Mouse (Mus musculus) cerebellum, postnatal 4 days (tissue): ENCODE measurements around the gene Zbtb21.
"Not testable (repeated sequence)": the region's sequence is repeated elsewhere in the genome, so short reads cannot be mapped to it uniquely, and the experiment has no call there.

Source experiments
- DNase-seq, 2 experiments: peaks; one replicate each; pipeline ENCODE4 v3.0.0; 2022; ENCODE audit warnings: low spot score in 2 of 2, mixed read lengths in 1 of 2

The Zbtb21 gene

DNA sequence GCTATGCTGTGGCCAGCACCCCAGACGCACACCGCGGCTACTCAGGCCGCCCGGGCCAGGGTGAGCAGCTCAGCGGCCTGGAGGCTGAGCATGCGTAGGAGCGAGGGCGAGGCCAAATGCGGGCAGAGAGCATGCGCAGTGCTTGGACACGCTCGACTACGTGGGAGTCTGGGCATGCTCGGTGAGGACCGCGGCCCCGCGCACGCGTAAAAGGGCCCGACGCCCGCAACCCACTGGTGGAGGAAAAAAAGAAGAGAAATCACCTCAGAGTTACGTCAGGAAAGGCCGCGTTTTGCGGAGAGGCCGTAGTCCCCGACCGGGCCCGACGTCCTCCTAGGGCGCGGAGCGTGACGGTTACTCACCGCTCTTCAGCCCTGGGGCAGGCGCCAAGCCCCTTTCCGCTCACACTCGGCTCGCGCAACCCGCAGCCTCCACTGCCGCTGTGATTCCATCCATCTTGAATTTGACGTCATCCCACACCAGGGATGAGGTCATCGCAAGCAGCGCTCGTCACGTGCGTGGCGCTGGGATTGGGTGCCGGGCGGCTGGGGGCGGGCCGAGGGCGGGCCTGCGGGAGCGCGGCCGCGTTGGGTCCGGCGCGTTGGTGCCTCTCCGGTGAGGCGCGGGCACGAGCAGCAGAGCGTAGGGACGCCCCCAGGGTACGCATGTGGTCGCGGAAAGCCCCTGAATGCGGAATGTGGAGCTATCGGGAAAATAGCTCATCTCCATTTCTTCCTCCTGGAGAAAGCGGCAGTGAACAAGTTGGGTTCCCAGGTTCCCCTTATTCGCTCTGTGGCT, at the start of gene Zbtb21, which contains the start of gene C2cd2:
Zbtb21 (minus strand) TSS at position 472 of the 798 bp plus-strand sequence.
C2cd2 (minus strand) TSS at position 448 of the 798 bp plus-strand sequence.
- DNase-seq = peak; percentile 94 to 96

DNA sequence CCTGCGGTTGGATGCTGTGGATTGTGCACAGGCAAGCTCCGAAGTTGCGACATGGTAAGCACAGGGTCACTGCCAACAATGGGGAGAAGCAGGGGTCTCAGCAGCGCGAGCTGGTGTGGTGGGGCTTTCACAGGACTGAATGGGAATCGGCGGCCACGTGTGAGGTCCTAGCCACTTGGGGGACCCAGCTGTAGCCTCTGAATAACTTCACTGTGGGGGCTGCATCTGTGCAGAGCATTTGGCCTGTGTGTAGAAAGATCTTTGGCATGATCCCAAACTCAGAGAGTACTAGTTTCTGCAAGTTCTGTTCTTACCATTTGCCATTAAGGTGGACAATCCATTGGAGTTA, 34.9 kb upstream of the Zbtb21 start:
- not testable (repeated sequence) for DNase-seq

DNA sequence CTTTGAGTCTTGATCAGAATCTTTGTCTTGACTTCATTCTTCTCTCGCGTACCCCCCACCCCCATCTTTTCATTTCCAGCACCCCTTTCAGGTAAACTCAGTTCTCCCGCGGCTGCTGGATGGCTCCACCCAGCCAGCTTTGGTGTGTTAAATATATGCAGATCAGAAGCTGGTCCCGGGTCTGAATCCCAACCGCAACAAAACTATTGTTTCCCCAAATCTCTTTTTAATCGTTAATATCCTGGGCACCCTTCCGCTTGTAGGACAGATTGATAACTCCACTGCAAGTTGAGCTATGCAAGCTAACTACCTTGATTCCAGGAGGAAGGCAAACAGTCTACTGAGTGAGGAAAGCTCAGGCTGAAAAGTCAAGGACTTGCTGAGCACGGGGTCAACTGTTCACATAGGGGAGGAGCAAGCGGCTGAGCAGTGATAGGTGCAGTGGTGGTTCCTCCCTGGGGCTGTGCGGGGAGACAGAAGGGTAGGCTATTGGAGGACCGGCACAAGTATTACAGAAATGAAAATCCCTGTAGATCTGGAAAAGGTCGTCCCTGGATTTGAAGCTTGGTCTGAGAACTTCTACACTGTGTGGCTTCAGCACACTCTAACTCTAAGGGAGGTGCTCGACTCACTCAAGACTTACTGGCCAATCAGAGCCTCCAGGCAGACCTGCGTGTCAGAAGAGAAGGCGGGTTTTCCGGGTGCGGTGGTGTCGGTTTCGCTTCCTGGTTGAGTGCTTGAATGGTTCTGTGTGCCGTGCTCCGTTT, 34.4 kb upstream of the Zbtb21 start, which contains the start of gene B230307C23Rik:
B230307C23Rik (plus strand) TSS at position 700 of the 767 bp plus-strand sequence.
- peak; percentile 53 to 63 for DNase-seq

DNA sequence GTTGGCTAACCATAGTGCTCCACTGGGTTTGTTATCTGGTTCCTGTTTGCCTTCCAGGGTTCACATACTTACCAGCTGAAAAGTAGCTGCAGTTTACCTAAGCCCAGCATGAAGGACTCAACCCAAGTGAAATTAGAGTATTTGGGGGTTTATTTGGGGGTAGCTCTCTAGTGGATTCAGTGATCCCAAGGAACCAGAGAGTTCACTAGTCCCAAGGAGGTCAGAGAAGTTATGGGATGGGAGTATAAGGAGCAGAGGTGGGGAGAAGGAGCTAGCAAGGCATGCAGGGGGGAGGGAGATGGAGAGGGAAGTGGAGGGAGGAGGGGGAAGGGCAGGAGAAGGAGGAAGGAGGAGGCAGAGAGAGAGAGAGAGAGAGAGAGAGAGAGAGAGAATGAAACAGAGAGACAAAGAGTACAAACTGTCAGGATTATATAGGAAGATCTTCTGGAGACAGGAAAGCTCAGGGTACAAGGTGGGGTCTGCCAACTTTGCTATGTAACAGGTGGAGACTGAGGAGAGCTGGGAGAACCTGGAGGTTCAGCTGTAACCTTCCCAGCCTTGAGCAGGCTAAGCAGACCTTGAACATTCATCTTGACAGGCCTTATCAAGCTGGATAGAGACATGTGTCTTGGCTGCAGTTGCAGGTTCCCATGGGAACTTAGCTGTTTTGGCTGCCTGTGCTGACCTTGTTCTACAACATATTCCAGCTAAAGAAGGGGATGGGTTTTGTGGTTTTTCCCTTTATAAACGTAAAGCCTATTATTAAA, 33.6 kb upstream of the Zbtb21 start:
- DNase-seq = no peak

DNA sequence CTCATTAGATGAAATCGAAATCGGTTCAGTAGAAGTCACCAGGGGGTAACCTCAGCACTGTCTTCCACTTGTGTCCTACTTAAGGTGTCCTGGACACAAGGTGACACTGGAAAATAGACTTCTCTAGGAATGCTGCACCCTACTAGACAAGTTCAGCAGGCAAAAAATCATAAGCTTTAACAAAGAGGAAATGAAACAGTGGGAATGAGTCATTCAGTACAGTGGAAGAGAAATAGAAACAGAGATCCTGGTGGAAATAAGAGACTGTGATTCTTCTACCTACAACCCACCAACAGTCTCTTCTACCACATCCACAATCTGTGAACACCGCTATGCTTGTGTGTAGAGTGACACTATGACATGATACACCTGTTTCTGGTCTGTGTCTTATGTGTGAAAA, 30.1 kb upstream of the Zbtb21 start:
- not testable (repeated sequence) for DNase-seq

DNA sequence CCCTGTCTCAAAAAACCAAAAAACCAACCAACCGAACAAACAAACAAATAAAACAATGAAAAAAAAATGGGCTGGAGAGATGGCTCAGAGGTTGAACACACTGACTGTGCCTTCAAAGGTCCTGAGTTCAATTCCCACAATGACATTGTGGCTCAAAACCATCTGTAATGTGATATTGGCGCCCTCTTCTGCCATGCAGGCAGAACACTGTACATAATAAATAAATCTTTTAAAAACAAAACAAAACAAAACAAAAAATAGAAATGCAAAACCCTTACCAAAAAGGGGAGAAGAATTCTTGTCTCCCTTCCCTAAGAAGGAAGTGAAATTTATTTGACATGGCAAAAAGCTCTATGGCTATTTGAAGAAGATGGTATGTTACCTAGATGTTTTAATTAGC, 29.1 kb upstream of the Zbtb21 start:
- no peak for DNase-seq

DNA sequence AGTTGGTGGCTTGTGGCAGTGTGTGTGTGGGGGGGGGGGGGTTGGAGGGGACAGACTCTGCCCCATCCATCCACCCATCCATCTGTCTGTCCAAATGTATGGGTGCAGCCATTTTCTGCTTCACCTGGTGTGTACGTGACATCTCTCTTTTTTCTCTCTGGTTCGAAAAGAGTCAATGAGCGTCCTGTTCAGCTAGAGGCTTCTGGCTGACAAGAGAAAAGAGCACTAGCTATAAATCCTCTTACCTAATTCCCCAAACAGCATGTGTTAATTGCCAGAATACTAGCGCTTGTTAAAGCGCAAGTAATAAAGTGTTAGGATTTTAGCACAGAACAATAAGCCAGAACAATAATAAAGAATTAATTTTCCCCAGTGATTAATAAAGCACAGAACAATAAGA, 22.2 kb upstream of the Zbtb21 start:
- no peak for DNase-seq

DNA sequence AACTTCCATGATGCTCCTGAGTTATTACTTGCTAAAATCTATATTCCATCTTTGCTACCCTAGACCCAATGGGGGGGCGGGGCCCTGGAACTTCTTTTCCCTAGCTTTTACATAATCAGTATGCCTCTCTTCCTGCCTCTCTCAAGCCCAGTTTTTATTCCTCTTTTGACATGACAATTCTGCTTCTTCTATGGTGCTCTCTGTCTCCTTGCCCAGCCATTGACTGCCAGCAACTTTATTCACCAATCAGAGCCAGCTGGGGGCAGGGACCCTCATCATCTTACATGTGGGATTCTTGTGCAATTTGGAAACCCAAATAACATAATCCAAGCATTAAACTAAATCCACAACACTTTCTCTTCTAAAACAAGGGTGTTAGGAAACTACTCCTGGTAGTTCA, 18.9 kb upstream of the Zbtb21 start:
- DNase-seq = no peak

DNA sequence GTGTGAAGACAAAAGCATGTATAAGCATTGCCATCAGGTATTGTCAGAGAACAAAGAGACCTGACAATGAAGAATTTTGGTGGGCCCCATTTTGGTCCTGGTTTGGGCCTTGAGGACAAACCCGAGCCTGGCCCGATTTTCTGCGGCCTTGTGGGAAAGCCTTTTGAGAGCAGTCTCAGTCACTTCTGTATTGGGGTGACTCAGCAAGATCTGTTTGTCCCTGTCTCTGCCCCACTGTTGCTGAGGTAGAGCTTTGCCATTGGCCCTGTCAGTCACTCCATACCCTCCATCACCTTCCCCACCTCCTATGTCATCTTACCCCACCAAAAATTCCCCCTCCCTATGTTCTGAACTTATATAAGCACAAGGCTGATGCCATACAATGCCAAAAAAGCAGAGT, 15.3 kb upstream of the Zbtb21 start:
- DNase-seq = no peak

DNA sequence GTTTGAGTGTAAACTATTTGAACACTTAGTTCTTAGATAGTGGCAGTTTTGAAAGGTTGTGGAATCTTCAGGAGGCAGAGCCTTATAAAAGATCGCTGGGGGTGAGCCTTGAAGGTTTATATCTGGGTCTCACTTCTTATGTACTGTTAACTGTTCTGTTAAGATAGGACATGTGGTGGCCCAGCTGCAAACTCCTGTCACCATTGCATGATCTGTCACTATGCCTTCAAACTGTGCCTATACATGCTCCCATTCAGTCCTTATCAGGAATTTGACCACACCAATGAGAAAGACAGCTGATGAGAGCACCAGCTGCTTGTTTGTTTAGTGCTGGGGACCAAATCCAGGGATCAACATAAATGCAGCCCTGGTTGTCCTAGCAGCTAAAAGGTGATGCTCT, 14.9 kb upstream of the Zbtb21 start:
- no peak for DNase-seq

DNA sequence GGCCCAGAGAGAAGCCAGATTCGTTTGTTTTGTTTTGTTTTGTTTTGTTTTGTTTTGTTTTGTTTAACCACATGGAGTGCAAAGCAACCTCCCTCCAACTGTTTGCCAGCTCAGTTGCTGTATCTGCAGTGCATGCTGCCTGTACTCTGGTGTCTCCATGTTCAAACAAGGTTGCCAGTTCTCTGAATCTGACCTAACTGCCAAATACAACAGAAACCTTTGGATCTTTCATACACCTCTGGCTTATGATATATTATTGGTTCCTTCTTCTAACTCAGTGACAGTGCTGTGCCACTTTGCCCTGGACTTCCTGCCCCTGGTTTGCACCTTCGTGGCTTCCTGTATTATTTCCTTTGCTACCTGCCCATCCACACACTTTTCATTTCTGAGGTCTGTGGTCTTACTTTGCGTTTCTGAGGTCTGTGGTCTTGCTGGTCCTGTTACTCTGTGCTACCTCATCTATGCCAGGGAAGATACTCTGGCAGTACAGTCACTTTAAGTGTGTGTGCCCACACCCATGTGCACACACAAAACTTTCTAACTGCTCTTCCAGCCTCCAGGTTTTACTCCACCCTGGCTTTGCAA, 1.6 kb upstream of the Zbtb21 start:
- DNase-seq = no peak

DNA sequence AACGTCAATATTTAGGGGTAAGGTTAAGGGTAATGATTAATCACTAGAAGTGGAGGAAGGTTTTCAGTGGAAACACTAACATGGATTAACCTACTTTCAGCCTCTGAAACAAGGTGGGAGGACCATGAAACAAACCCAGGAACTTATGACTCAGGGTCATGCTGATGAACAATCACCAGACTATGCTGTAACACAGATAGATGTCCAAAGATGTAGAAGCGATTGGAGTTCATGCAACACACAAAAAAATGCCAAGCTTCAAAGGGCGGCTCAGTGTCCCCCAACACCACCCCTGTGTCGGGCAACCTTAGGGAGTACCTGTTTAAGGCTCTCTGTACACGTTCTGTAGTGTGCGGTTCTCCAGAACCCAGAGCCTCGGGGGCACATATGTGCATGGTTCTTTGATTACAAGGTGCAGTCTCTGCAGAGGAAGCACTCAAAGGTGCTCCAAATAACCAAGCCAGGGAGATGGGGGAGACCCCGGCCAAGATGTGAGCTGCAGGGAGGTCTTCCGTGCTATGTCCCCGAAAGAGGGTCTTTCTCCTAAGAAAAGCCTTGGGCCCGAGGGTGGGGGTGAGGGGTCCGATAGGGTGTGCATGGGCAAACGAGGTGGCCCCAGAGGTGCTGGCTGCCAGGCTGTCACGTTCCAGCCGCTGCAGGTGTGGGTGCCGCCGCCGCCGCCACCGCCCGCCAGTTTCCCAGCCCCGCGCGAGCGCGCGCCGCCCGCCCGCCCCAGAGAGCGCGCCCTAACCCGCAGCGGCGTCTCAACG, 856 bp downstream of the Zbtb21 start:
- DNase-seq = no peak

DNA sequence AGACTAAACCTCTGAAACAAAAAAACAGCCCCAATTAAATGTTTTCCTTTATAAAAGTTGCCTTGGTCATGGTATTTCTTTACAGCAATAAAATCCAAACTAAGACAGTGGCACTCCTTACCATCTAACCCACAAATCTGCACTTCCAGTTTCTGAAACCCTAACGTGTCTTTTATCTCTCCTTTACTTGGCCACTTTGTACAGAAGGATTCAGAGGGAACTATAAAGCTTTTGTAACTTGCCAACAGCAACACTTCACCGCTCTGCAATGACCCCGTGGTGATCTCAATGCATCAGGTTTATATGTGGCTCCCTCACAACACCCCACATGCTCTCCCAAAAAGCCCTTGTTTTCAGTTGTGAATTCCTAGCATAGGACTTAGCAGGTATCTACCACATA, 2.1 kb downstream of the Zbtb21 start:
- DNase-seq = no peak

DNA sequence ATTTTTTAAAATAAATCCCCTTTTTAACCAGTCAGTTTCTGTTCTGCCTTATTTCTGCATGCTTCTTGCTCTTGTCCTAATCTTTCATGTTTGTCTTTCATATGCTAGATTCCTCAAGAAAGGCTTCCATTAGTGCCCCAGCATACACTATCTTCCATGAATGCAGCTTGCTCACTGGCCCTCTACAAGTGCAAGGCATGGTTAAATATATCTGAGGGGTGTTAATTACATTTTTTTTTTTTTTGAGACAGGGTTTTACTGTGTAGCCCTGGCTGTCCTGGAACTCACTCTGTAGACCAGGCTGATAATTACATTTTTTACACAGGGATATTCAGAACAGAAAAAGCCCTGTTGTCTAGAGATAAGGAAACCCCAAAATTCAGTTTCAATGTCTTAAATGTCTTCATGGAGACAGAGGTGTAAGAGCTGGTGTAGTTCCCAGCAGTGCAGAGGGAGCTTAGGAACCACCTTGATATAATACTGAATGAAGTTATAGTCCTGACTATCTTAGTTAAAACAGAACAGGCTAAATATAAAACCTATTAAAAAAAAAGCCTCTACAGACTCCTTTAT, 3.9 kb downstream of the Zbtb21 start:
- no peak for DNase-seq

DNA sequence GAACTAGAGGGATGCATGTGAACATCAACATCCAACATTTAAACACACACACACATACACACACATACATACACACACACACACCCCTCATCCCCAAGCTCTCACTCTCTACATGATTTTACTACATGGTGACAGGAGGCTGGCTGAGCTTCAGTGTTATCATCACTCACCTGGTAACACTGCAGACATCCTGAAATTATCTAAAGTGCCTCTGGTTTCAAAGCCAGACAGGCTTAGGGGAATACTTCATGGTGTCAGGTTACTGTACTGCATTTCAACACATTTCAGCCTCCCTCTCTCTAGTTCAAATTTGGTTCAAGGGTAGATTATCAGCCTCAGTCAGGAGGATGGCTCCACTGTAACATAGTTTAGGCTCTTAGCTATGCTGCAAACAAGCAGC, 4.8 kb downstream of the Zbtb21 start:
- DNase-seq = no peak

DNA sequence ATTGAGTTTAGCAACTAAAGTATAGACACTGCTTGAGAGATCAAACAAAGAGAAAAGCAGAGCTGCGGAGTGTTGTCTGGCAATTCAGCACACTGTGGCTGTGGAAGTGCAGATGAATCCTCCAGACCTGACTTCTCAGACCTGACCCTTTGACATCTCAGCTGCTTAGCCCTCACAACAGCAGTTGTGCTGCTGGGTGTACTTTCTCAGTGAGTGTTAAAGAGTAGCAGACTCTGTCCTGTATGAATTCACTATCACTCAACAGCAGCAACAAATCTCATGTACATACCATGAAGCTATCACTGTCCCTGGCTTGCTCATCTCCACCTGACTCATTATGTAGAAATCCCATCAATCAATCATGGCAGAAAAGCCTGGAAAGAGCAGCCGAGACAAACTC, 6.4 kb downstream of the Zbtb21 start:
- DNase-seq = no peak

DNA sequence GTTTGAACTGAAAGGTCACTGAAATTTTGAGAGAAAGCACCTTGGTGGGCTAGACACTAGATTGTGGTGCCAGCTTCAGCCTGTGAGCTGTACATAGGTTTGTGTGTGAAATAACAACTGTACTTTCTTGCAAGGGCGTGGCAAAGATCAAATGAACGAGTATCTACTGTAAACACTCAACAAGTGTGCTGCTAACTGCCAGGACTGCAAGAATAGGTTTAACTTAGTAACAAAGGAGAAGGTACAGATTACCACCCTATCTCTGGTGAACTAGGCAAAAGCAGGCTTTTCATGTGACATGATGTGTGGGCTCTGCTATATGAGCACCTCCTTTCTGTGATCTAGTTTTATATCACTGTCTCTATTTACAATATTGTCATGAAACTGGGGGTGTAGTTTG, 9.1 kb downstream of the Zbtb21 start:
- no peak for DNase-seq

DNA sequence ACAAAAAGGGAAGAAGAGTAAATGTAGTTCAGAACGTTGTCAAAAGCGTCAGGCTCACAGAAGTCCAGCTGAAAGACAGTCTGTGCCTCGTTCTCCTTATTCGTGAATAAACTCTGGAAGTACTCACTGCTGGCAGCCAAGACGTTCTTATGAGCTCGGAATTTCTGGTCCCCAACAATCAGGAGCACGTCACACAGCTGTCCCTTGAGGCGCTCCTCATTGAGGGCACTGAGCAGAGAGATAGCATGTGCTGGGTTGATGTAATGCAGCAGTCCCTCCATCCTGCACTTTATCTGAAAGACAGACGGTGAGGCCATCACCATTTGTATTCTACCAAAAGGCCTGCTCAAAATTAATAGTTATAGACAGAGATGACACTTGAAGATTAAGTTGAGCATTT, 9.6 kb downstream of the Zbtb21 start:
- no peak for DNase-seq

DNA sequence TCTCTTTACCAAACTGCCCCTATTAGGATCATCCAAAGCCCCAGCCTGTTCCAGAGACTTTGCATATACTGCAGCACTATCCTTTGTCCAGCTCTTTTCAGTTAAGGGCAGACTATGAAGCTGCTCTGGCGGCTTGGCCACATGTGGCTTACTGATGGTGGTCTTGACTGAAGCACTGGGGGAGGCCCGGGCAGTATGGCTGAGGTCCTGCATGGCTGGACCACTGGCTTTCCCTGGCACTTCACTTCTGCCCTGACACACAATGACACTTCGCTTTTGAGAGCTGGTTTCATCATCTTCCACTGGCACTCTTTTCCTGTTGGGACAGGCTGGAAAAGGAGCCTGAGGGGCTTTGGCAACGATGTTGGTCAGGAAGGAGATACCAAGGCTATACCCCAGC, 10.1 kb downstream of the Zbtb21 start:
- no peak for DNase-seq

DNA sequence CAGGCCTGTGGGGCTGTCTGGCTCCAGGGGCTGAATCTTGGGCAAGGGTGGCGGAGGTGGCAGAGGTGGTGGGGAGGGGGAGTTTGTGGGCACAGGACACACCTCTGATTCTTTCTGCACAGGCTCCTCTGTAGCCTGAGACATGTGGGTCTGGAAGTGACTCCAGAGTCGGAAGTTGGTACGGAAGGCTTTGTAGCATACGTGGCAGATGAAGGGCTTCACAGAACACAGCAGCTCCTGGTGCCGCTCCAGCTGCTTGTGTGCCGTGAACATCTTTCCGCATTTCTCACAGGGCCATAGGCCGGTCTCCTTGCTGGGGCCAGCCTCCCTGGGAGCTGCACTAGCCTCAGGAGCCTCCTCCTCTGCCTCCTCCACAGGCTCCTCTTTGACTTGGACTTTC, 12.4 kb downstream of the Zbtb21 start:
- DNase-seq = no peak

DNA sequence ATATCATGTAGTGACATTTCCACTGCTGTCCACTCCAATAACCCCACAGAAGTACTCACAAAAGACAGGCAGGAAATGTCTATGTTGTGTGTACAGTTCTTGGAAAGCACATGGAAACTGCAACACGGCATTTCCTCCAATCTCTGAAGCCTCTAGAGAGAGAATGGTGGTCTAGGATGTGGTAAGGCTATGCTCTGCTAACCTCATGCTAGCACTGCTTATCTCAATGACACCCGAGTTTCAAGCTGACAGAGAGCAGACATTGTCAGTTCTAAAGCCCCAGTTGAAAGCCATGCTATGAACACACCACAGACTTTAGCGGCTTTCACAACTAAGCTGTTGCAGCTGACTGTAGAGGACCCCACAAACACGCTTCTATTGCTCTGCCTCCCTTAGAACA, 13.6 kb downstream of the Zbtb21 start:
- DNase-seq = no peak
